Mouse (Mus musculus) urinary bladder, postnatal 36 days (tissue): ENCODE measurements around the gene Gal.
A peak's percentile ranks its signal among the peaks of the same experiment; 100 is the strongest.

Experiments used
- DNase-seq, 2 experiments: peaks; one replicate each; pipeline ENCODE4 v3.0.0; 2022; ENCODE audit warnings: low spot score in 2 of 2, mixed read lengths in 1 of 2

Gene Gal

GRCm38 (mm10) chr19:3419251-3419650 is 4.9 kb upstream of the Gal start:
- peak in 1 of 2 experiments; percentile 11 for DNase-seq

GRCm38 (mm10) chr19:3405531-3406281 is 8.6 kb downstream of the Gal start:
- no peak for DNase-seq

- DNase-seq = no peak
Measured at GRCm38 (mm10) chr19:3404030-3404429, 10.3 kb downstream of the Gal start.

- no peak for DNase-seq
Measured at GRCm38 (mm10) chr19:3402390-3402789, 12.0 kb downstream of the Gal start.

DNA sequence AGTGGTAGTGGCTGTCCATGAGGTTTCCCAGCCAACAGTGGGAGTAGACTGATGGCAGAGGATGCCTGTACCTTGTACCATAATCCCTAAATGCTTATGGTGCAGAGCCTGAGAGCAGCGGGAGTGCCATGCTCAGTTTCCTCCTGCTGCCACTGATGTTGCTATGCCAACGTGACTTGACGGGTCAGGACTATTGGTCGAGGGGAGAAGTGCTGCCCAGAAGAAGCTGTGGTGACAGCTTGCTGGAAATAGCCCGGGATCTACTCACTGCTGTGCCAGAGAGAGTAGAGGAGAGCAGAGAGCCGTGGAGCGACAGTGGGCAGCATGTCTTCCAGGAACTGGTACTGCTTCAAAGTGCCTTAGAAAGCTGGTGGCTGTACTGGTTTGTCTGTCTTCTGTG is 12.4 kb downstream of the Gal start:
- DNase-seq = no peak

- DNase-seq = no peak
Measured at GRCm38 (mm10) chr19:3401504-3401903, 12.8 kb downstream of the Gal start.

- DNase-seq = no peak
Measured at GRCm38 (mm10) chr19:3400057-3400456, 14.3 kb downstream of the Gal start.

DNA sequence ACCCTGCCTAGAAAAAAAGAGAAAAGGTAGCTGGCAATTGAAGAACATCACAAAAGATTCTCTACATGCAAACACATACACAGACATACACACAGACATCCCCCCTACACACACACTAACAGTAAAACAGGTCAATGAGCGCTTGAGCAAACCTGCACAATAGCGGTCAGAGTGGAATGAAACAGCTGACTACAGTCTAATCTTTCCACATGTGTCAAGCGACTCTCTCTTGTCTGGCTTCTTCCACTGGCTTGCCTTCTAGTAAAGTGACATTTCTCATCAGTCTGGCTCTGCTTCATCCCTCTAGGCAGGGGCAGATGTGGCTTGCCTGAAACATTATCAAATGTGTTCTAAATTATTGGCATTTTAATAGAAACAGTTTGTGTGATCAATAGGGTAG is 20.1 kb downstream of the Gal start:
- DNase-seq = no peak

DNA sequence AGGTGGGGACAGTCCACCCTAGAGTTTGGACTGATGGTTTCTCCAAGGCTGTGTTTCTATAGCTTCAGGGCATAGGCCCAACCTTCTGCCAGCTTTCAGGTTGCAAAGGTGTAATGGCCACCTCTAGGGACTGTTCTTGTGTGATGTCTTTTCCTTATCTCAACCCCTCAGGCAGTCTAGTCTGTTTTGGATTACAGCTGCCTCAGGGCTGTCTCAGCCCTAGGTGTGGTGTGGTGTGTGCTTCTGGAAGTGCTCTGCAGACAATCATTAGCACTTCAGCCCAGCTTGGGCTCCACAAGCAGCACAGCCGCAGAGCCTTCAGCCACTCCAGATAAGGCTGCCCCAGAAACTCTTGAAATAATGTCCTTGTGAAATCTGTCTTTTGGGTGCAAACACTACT is 22.0 kb downstream of the Gal start:
- no peak for DNase-seq

DNA sequence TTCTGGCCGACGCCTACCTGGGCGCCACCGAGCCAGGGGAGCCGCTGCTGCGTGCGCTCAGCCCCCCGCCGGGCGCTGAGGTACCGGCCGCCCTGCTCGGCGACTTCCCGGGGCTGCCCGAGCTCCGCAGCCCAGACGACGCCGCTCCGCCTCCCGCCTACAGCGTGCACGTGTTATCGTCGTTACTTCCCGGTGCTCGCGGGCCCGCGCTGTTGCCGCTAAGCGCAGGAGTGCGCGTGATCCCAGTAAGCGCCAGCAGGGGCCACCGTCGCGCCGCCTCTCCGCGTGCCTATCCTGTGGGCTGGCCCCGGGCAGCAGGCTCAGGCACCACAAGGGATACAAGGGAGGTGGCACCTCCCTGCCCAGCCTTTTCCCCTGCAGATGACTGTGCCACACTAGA is 25.3 kb downstream of the Gal start:
- DNase-seq = peak; percentile 89 to 92

DNA sequence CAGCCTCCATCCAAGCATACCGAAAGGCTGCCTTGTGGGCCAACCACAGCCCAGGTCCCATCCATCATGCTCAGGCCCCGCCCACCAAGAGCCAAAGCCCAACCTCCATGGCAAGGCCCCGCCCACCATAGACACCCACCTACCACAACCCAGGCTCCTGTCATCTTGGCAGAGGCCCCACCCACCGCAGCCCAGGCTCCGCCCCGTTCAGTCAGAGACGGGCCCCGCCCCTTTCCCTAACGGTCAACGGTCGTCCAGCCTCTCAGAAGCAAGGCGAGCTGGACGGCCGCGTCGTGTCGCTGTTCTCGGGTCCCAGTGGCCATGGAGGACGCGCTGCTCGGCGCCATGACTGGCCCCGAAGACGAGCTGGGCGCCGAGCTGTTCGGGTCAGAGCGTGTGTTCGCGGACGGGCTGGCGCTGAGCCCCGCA is 25.7 kb downstream of the Gal start, which contains the start of gene Tesmin:
Tesmin (plus strand) TSS at position 229 of the 429 bp plus-strand sequence.
- peak; percentile 79 to 84 for DNase-seq

DNA sequence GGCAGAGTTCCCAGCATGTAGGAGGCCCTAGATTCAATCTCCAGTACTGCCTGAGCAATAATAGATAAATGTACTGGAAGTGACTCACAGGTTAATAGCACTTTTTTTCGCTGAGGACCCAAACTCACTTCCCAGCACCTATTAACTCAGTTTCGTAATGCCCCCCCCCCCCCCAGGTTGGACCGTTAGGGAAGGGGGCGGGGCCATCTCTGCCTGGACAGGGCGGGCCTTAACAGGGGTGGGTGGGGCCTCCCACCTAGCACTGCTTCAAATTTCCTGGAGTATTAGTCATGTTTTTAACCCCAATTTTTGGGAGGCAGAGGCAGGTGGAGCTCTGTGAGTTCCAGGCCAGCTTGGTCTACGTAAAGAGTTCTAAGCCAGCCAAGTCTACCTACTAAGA is 26.3 kb downstream of the Gal start:
- DNase-seq = no peak

DNA sequence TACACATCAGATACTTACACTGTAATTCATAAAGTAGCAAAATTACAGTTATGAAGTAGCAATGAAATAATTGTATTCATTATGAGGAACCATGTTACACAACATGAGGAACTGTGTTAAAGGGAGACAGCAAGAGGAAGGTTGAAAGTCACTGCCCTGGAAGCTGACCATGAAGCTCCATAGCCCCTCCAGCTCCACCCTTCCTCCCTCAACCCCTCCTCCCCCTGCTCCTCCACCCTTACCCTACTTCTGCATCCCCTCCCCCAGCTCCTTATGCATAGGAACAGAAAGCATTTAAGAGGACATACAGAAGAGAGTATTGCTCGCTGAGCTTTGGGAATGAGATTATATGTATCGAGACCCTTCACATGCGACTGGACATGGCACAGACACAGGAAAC is 35.7 kb downstream of the Gal start:
- DNase-seq = no peak

- DNase-seq = peak in 1 of 2 experiments; percentile 45
Measured at GRCm38 (mm10) chr19:3376966-3377715, 37.2 kb downstream of the Gal start.

GRCm38 (mm10) chr19:3375945-3376495 is 38.3 kb downstream of the Gal start:
- DNase-seq = no peak

DNA sequence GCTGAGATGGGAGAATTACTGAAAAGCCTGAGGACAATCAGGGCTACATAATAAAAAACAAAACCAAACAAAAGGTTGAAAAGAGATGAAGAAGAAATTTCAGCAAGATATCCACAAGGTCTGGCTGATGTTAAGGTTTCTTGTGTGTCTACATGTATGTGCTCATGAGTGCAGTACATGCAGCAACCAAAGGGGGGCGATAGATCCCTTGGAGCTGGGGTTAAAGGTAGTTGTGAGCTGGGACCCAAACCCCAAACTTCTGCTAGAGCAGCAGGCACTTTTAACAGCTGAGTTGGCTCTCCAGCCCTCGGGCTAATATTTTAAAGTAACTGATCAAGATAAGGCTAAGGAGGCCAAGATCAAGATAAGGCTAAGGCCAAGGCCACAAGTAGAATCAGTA is 40.3 kb downstream of the Gal start:
- no peak for DNase-seq

- no peak for DNase-seq
Measured at GRCm38 (mm10) chr19:3373380-3373779, 41.0 kb downstream of the Gal start.

DNA sequence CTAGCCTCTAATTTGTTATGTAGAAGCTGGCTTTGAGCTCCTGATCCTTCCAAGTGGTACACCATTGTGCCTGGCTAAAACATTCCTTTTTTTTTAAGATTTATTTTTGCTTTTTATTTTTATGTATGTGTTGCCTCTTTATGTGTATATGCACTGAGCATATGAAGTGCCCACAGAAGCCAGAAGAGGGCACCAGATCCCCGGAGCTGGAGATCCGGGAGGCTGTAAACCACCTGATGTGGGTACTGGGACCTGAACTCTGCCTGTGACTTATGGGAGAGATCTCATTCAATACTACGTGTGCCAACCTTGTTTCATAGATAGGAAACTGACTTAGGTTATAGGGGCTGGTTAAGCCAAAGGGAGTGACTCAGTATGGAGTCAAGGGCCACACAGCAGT is 46.1 kb downstream of the Gal start:
- DNase-seq = no peak

DNA sequence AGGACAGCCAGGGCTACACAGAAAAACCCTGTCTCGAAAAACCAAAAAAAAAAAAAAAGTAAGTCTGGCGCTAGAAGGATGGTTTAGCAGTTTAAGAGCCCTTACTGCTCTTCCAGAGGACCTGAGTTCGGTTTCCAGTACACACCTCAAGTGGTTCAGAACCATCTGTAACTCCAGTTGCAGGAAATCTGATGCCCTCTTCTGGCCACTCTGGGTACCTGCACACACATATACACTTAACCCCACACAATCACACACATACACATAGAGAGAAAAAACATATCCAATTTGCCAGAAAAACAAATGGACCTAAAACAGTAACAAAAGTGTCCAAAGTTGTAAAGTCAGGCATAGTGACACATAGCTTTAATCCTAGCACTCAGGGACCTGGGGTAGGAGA is 49.3 kb downstream of the Gal start:
- no peak for DNase-seq

GRCm38 (mm10) chr19:3363510-3363909 is 50.8 kb downstream of the Gal start:
- DNase-seq = no peak
